Mouse (Mus musculus) telencephalon, adult 2 months (tissue): ENCODE results near the gene Mapkapk3.

Experiments used
- DNase-seq: peaks from one replicate; pipeline ENCODE4 v3.0.0-alpha.2; 2011; ENCODE audit warnings: low read depth, low spot score

The Mapkapk3 gene

DNA sequence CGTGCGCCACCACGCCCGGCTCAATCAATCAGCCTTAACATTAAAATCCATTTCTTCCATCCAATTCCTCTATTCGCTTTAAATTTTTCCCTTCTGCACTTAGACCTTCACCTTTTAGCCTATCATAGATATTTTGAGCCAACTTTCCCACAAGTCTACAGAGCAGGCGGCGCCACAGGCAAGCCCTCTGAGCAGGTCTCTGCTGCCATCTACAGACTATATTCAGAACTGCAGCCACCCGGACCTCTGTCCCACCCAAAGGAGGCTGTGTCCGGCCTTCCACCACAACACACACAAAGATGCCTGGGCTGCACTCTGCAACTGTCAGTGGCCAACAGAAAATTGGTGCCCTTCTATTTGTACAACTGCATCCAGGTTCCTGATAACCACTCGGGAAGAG is 1.2 kb upstream of the Mapkapk3 start:
- peak; percentile 29 for DNase-seq

- DNase-seq, result no peak
These were observed 966 bp downstream of the Mapkapk3 start for GRCm38 (mm10) chr9:107288711-107289110.

DNA sequence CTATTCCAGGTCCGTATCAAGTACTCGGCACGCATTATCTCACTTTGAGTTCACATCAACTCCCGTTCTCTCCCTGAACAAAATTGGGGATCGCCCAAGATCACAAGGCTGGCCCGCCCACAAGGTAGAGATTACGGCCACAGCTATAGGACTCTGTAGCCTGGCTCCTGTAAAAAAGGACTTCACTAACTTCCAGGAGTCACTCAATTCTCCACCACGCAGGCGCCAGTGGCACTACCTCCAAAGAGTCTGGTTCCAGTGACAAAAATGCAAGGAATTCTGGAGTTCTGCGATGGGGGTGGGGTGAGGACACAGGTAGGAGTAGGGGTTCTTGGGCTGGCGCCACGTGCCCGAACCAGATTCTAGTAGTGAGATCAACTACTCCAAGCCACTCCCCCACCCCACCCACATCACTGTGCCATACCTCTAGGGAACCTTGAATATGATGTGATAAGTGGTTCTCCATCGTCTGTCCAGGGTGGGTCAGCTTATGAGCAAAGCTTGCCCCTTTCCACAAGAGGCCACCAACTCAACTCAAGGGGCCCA is 1.5 kb downstream of the Mapkapk3 start:
- DNase-seq, result no peak

- no peak for DNase-seq
These were observed 2.4 kb downstream of the Mapkapk3 start for GRCm38 (mm10) chr9:107287294-107287693.

GRCm38 (mm10) chr9:107285009-107285408 is 4.7 kb downstream of the Mapkapk3 start:
- DNase-seq, result no peak

GRCm38 (mm10) chr9:107282951-107283350 is 6.7 kb downstream of the Mapkapk3 start:
- DNase-seq, result no peak

DNA sequence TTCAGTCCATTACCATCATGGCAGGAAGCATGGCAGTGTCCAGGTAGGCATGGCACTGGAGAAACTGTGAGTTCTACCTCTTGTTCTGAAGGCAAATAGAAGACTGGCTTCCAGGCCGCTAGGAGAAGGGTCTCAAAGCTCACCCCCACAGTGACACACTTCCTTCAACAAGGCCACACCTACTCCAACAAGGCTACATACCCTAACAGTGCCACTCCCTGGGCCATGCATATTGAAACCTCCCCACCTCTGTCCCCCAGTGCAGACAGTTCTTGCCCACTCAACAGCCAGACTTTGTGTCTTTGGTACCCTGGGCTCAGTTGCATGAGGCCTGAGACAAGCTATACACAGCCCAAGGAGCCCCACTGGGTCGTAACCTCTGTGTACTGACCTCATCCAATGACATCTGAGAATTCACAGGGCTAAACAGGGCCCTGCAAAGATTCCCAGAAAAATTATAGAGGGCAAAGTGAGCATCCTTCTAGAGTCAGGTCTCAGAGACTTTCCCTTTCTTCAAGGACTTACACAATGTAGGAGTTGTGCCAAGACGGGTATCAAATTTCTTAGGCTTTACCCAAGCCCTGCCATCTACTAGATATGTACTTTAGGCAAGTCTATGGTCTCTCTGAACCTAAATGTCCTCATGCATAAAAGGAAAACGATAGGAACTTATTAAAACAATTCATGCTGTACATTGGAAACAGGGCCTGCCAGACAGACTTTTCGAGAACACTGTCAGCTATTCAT is 8.3 kb downstream of the Mapkapk3 start:
- no peak for DNase-seq

DNA sequence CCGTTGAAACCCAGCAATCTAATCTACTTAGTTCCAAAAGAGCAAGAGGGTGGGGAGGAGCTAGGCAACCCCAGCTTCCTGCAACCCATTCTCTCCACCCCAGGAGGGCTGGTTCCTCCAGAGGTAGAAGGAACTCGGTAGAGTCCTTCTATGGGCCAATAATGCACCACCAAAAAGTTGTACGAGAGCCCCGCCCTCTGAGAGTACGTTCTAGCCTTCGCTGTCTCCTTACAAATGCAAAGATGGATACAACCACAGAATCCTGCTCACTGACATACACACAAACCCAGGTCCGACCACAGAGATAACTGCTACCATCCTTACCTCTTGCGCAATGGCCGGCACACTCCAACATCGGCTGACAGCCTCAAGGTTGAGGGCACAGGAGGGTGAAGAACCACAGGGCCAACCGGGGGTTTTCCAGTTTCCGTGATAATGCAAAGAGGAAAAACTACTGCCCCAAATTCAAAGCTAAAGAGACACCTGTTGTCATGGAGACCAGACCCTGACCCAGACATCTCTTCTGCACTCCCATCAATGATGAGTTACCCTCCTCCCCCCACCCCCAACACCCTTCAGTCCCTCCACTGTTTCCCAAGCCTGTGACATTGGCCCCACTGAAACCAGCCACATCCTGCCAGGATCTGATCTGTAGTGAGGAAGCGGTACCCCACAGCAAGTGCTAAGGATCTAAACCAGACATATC is 9.2 kb downstream of the Mapkapk3 start:
- no peak for DNase-seq

- DNase-seq, result no peak
These were observed 10.0 kb downstream of the Mapkapk3 start for GRCm38 (mm10) chr9:107279378-107280321.

DNA sequence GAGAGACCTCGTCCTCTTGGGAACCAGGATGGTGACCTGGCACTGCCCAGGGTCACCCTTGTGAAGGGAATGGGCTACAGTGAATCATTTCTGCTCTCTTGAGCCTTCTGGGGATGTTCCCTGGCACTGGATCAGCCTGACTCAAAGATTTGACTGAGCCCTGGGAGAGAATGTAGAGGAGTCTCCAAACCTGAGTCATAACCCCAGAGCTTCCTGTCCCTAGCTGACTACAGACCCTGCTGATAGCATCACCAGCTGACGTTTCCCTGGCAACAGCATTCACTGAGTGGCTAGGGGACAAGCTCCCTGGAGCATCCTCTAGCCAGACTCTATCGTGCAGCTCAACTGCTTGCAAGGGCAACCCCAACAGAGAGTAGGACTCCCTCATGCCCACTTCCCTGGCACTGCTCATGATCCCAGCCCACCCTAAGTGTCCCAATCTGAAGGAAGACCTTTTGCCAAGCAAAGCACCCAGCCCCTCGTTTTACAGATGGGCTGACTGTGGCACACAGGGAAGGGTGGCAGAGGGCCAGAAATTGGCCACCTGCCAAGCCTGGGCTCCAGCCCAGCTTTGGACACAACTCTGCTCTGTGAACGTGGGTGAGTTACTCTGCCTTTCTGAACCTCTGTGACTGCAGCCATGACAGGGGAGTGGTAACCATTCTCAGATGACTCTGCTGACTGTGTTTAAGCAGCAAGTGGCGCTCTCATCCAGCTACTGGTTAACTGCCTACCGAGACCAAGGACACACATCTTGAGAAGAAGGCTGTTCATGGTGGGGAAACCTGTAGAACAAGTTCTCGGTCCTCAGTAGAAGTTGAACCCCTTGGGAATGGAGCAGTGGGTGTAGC is 10.9 kb downstream of the Mapkapk3 start:
- no peak for DNase-seq

DNA sequence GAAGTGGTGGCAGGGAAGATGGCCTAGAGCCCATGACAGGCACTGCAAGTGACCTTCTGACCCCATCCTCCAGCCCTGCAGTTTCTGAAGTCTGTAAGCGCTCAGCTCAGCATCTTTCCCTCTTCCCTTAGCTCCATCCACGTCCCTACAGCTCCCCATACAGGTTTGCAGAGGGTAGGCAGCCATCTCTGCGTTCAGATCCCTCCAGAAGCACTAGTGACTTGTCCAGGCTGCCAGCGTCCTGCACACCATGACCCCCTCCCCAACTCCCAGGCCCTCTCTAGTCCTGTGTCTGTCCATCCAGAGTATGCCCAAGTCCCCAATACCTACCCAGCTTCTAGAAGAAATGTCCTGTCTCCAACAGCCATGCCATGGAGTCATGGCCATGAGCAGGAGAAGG is 11.6 kb downstream of the Mapkapk3 start:
- DNase-seq, result no peak

DNA sequence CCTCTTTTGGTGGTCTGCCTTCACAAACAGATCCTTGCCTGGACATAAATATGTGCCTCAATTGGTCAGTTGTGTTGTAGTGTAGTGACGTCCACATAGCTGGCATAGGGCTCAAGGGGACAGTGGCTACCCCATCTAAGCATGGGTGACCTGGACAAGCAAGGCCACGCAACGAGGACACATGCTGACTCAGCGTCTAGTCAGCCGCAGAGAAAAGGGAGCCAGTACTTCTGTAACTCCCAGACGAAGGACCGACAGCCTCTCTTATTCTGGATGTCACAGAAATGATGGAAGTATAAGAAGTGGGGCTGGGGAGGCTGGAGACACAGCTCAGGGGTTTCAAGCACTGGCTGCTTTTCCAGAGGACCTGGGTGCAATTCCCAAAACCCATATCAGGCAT is 12.1 kb downstream of the Mapkapk3 start:
- no peak for DNase-seq

DNA sequence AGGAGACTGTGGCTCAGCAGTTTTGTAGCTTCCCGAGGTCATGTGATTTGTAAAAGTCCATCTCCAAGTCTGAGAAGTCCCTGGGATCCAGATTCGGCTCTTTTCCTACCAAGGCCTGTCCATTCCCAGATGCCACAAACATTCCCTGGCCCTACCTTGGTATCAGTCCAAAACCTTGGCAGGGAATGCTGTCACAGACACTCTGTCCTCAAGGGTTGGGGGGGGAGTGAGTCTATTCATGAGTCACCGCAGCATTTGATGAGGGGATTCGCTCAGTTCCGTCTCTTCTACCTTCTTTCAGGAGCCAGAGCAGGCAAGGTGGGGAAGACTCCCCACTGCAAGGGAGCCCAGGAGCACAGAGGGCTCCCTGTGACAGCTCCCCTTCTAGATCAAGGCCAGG is 14.0 kb downstream of the Mapkapk3 start:
- DNase-seq, result no peak

DNA sequence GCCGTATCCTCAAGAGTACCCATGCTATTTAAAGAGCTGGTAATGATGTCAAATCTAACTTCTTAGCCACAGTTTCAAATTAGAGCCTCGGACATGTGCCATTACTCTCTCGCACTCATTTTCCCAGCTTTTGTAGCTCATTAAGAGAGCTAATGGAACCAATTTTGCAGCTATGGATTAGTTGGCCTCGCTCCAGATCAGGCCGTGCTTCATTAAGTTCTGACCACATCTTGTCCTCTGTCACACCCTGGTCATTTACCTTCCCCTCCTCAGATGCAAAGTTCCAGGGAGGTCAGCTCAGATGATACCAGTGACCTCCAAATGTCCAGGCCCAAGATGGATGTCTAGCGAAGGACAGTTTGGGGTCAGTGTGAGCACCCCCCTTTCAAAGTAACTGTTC is 14.9 kb downstream of the Mapkapk3 start:
- no peak for DNase-seq

DNA sequence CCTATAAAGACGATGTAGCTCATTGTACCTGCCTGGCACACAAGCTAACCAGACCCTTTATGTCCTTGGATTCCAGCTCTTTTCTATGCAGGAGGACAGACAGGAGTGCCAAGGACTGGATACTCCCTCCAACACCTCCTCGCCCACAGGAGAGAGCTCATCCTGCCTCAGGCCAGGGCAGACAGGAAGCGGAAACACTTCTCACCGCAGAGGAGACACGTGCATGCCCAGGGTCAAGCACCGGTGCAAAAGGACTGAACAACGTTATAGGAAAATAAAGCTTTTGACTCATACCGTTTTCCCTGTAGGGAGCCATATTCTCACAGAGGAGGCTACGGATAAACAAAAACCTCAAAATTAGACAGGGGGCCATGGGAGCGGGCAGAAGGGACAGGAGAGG is 16.5 kb downstream of the Mapkapk3 start:
- no peak for DNase-seq

- no peak for DNase-seq
These were observed 17.4 kb downstream of the Mapkapk3 start for GRCm38 (mm10) chr9:107272284-107272683.

GRCm38 (mm10) chr9:107271177-107271938 is 18.3 kb downstream of the Mapkapk3 start:
- DNase-seq, result no peak

- no peak for DNase-seq
These were observed 19.9 kb downstream of the Mapkapk3 start for GRCm38 (mm10) chr9:107269772-107270171.

DNA sequence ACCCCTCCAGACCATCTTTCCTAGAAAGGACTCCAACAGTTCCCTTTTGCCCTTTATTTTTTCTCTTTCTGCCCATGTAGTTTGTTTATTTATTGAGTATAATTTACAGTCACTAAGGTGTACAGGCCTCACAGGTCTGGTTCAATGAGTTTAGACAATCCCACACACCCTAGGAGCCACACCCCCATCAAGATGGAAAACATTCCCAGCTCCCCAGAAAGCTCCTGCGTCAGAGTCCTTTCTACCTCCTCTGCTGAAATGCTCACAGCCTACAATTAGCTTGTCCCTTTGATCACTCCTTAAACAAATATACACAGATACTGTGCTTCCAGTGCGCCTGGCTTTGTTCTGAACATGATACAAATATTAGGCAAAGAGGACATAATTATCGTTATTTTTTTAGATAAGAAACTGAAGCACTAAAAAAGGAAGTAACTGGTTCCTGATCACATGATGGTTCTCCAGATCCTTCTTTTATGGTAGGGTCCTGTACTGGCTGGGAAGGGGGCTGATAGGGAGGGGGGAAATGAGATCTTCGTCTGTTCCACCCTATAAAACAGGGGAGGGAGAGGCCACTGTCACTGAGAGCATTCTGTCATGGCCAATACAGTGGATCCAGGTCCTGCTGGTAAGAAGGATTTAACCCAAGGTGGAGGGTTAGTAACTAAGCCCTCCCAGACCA is 21.8 kb downstream of the Mapkapk3 start:
- DNase-seq, result no peak

- DNase-seq, result no peak
These were observed 22.6 kb downstream of the Mapkapk3 start for GRCm38 (mm10) chr9:107267028-107267427.
